Mouse (Mus musculus): Measurements from ENCODE around the gene Zfand6.

DNA sequence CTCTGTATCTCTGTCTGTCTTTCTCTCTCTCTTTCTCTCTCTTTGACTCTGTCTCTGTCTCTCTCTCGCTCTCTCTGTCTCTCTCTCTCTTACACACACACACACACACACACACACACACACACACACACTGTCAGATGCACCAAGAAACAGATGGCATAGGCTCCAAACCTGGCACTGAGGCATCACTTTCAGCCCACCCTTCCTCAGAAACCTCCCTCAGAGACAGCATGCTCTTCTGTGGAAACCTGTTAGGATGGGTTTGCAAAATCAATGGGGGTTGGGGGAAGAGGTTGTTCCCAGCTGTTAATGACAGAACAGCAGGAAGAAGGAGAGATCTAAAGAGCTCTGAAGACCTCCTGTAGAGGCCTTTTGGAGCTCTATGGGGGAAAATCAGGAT, 110.9 kb downstream of the Zfand6 start:
- TF ChIP-seq CTCF (IDR thresholded peaks at IDR 0.05) (no peak), EP300 (IDR thresholded peaks at IDR 0.05) (no peak)
